Mouse (Mus musculus): ENCODE data around the gene Abcc1. TPM values are rescaled to one million over a fixed set of nuclear protein-coding genes. Genes with fewer than 3 reads are reported as not detected.

The Abcc1 gene
- polyA plus RNA-seq, 3 experiments from 2014 or later: 18.5 to 34.1 (median 25.9) TPM

DNA sequence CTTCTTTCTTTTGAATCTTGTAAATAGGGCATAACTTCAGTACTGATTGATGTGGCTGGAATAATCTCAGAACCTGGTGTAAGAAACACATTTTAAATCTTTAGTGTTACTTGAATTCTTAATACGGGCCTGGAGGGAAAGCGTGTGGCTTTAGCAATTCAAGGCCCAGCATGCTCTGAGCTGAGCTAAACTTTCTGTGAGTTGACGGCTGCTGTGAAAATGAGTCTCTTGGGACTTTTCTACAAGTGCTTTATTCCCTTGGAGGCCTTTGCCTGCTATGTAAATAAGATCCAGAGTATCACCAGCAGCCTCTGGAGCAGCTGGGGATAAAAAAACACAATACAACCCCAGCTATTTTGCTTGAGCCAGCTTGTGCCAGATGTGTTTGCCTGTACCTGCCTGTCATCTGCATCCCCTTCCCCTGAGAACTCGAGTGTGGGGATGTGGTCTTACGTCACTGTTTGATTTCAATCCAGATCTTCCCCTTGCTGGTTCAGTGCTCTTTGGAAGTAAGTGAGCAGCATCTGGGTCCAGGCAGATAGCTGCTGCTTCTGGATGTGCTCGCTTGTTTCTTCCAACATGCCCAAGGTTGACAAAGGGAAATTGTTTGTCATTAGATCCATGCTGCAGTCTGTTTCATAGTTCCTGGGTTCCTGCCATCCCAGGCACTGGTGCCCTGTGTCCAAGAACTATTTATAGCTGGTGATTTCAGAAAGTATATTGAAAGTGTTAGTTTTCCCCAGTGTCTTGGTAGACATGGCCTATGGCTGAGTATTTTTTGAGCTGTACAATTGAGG, 82.9 kb downstream of the Abcc1 start:
- ATAC-seq: no peak

DNA sequence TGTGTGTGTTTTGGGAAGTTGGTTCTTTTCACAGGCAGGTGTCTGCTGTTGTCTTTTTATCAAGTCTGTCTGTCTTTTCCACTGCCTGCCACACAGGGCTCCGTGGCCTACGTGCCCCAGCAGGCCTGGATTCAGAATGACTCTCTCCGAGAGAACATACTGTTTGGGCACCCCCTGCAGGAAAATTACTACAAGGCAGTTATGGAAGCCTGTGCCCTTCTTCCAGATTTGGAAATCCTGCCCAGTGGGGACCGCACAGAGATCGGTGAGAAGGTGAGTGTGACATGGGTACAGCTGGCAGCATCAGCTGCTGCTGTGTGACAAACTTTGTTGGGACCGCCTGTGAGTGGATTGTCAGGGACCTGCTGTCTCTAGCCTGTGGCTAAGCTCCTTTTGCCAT, 83.8 kb downstream of the Abcc1 start:
- ATAC-seq: no peak

DNA sequence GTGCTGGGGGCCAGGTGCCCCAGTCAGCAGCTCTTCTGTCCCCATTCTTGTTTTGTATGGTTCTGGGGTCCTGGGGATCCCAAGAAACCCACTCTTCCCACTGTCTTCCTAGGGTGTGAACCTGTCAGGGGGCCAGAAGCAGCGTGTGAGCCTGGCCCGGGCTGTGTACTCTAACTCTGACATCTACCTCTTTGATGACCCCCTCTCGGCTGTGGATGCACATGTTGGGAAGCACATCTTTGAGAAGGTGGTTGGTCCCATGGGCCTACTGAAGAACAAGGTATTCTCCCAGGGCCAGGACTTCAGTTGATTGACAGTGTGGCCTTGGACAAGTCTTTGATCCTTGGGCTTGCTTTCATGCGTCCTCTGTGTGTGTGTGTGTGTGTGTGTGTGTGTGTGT, 86.0 kb downstream of the Abcc1 start:
- no peak for ATAC-seq

DNA sequence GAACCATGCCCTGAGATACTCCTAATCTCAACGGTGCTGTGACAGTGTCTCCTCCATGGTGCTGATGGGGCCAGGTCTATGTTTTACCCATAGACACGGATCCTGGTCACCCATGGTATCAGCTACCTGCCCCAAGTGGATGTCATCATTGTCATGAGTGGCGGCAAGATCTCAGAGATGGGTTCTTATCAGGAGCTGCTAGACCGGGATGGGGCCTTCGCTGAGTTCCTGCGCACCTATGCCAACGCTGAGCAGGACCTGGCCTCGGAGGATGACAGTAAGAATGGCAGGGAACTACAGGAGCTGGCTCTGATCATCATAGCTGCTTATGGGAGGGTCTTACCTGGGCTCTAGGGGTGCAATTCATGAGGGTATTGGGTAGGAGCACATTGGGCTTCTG, 86.9 kb downstream of the Abcc1 start:
- ATAC-seq: no peak

DNA sequence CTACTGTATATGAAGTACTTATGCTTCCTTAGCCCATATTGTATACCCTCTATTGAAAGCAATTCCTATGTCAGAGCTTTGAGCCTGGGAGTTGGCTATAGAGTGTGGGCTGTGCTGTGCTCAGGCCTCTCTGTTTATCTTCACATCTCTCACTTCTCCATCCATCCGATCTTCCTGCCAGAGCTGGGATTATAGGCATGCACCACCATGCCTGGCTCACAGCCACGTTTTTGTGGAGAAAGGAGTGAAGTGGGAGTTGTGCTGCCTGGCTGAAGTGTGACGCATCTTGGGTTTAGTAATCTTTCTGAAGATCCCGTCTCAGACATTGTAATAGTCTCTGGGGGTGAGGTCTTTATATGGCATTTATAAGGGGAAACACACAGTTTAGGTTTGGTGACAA, 88.5 kb downstream of the Abcc1 start:
- no peak for ATAC-seq

DNA sequence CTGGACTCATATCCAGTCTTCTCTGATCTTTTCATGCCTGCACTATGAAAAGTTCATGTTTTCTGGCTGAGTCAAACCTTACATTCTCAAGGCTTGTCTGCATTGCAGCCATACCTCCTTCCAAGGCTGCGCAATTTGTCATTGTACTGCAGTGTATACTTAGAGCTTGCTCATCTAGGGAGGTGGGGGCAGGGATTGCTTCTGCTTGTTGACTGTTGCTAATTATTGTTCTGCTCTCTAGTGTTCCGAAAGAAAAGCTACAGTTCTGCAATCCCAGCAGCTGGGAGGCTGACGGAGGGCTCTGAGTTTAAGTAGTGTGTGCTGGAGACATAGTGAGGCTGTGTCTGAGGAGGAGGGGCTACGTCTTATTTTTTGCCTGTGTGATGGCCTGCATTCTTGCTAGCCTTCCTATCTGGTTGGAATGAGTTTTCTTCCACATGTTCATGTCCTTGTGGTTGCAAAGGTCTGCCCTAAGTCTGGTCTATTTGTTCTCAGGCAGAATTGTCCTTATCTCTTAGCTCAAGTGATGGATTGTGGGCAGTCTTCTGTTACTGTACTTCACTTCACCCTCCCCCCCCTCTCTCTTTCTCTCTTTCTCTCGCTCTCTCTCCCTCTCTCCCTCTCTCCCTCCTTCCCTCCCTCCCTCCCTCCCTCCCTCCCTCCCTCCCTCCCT, 90.2 kb downstream of the Abcc1 start:
- ATAC-seq: no peak

DNA sequence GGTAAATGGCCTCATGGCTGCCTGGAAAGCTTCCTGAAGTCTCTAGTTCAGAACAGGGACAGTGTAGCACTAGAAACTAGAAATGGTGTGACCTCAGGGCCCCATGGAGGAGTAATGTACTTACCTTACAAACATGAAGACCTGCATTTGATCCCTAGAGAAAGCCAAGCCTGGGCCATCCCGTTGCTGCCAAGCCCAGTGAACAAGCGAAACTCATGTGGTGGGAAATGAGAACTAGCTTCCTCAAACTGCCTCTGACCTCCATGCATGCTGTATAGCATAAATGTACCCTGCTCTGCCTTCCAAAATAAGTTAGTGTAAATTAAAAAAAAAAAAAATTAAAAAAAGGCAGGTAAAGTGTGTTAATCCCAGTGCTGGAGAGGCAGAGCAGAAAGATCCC, 101.2 kb downstream of the Abcc1 start:
- no peak for ATAC-seq

DNA sequence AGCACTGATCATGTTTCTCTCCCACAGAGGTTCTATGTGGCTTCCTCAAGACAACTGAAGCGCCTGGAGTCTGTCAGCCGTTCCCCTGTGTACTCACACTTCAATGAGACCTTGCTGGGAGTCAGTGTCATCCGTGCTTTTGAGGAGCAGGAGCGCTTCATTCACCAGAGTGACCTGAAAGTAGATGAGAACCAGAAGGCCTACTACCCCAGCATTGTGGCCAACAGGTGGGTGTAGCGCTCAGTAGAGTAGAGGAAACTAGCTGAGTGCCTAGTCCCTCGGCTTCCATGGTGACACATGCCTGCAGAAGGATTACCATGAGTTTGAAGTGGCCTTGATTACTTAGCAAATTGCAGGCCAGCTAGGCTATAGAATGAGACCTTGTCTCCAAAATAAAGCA, 103.7 kb downstream of the Abcc1 start:
- ATAC-seq: no peak

DNA sequence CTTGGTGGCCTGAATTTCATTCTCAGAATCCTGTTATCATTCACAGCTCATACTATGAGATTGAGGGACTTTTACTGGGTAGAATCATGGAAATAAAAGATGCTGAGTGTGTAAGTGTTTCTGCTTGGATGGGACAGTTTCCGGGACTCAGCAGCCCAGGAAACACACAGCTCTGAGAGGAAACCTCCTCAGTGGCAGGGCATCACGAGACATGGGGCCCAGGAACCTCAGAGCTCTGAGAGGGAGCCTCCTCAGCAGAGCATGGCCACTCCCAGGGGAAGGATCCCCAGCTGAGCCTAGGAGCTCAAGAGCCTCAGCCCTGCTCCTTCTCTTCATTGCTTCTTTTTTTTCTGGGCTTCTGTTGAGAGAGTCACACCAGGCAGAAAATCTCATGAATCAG, 107.0 kb downstream of the Abcc1 start:
- no peak for ATAC-seq

DNA sequence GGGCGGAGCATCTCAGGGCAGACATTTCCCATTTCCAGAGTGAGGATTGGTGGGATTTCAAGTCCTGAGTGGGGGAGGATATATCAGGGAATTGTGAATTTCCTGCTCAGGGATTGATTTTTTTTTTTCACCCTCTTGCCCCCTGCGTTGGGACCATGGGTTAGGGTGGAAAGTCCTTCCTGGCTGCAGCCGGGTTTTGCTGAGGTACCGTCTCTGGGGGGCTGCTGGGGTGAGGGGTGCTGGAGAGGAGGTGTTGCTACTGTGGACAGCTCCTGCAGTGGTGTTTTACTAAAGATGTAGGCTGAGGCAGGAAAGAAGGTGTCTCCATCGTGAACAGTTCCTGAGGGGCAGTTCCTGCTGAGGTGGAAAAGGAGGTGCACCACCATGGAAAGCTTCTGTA, 107.5 kb downstream of the Abcc1 start:
- no peak for ATAC-seq

DNA sequence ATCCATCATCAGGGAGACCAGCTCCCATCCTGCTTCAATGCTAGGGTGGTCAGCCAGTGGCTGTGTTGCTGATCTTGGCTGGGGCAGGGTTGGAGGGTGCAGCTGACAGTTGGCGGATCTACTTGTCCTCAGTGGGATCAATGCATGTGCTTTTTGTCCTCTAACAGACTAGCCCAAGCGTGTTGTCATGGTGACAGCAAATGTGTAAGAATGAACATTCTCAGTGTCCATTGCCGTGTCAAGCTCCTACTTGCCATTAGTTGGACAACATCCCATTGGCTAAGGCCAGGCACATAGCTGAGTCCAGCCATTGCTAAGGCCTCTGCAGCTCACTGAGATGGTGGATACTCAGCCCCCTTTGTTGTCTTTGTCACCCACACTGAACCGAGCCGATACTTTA, 110.8 kb downstream of the Abcc1 start:
- ATAC-seq: no peak

DNA sequence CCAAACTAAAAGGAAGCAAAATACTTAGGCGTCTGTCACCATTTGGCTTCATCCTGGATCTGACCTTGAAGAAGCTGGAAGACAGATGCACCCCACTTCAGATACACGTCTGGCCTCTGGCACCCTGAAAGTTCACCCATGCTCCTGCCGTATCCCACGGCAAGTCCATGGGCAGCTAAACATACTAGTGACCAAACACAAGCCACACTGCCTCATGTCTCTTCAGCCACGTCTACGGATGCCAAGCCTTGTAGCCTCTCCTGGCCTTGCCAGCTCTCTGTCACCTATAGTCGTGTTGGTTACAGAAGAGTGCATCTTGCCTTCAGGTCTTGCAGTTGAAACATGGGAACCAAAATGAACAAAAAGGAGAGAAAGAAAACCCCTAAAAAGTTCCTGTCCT, 112.3 kb downstream of the Abcc1 start:
- no peak for ATAC-seq

DNA sequence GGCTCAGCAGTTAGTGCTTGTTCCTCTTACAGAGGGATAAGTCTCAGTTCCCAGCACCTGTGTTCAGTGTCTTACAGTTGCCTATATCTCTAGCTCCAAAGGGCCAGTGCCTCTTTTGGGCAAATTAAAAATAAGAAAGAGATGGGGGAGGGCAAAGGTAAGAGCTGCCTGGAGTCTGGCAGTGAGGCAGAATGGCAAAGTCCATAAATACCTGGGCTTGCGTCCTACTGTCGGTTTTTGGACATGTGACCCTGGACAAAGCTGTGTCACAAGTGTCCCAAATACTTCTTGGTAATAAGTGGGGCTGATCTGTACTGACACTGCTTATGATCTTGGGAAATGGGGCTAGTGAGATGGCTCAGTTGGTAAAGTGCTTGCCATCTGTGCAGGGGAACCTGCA, 113.6 kb downstream of the Abcc1 start:
- no peak for ATAC-seq

DNA sequence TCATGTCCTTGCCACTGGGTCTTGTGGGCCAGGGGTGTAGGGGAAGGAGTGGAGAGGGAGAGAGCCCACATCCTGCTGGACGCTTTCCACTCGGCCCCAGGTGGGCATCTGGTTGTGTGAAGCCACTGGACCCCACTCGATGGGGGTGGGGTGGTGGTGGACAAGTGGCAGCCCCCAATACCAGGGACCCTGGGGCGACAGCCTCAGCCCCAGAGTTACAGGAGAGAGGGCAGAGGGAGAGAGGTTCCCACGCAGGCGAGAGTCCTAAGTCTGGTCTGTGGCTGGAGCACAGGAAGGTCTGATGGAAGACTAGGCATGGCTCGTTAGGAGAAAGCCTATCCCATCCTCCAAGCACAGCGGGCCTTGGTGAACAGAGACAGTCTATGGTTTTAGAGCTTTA, 114.7 kb downstream of the Abcc1 start:
- ATAC-seq: no peak

DNA sequence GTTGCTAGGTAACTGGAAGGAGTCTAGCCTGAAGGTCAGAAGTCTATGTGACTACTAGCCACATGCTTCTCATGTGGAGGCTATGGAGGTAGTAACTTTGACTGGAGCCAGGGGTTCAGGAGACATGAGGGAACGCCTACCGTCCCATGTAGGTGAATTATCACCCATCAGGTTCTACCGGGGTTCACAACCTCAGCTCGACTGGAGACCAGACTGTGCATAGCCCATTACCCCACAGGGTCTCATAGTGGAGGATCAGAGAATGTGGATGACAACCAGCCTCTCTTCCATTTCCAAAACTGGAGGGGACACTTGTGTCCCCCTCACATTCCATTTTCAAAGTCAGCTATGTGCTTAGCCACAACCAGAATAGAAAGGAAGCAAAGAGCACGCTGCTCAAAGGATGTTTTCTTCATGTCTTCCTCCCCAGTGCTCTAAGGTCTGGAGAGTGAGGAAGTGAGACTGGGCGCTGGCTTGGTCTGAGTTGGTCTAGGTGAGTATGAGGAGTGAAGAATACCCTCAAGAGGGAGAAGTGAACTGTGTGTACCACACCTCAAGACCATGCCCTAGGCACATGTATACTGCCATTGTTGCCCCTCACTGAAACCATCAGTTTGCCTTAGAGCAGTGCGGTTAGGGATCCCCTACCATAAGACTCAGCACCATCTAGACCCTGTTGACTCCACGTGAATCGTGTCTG, 115.5 kb downstream of the Abcc1 start:
- no peak for ATAC-seq

DNA sequence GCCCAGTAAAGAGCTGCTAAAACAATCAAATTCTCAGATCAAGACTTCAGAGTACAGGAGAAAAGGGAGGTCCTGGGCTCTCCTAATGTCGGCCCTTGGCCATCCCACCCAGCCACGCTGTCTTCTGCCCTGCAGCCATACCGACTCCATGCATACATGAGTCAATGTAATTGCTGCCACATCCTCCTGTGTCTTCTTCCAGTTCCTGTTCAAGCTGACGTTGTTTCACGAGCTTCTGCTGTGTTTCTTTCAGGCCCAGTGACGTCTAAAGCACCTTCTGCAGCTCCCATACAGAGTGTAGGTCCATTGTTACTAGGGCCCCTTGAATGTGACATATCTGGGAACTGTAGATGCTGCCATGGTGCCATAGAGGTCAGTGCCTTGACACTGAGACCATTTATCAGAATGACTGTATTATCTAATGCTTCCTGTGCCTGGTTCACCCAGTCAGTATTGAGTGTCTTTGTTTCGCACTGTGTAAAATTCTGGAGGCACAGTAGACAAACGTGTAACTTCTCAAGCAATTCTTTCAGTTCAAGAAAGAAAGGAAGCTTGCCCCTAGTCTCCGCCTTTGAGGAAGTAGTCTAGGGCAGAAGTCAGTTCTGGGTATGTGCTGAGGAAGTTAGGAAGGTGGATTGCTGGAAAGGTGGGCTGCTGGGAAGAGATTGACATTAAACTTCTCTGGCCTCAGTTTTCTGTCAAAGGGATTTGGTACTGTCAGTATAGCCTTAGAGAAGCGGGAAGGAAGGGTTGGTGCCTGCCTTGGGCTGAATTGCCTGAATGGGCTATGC, 116.3 kb downstream of the Abcc1 start:
- no peak for ATAC-seq

DNA sequence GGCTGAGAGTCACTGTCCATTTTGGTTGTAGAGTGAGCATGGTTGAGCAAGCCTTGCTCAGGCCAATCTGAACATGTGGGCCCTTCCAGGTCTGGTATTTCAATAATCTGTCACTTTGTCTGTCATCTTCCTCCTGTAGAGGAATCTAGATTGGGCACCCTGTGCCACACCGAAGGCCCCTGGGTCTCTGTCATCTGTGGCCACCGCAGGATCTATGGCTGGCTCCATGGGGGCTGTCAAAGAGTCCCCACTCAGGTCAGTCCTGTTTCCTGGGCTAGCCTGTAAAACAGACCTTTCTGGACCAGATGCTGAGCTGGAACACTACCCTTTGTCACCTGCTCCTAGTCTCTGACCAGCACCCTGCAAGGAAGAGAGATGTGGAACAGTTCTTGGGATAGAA, 118.3 kb downstream of the Abcc1 start:
- no peak for ATAC-seq

DNA sequence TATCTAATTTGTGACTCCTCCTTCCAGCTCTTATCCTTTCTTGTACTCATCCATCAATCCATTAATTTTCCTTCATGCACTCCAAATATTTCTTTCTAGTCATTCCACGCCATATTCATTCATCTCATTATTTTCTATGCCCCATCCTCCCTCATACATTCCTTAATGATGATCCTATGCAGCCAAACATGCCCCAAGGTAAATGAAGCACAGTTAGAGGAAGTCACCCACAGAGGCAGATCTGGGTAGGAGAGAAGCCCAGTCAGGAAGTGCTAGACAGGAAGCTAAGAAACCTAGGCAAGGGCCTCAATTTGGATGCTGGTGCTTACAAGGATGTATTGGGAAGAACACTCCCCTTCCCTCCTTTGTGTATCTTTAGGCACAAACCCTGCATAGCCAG, 121.9 kb downstream of the Abcc1 start:
- no peak for ATAC-seq

DNA sequence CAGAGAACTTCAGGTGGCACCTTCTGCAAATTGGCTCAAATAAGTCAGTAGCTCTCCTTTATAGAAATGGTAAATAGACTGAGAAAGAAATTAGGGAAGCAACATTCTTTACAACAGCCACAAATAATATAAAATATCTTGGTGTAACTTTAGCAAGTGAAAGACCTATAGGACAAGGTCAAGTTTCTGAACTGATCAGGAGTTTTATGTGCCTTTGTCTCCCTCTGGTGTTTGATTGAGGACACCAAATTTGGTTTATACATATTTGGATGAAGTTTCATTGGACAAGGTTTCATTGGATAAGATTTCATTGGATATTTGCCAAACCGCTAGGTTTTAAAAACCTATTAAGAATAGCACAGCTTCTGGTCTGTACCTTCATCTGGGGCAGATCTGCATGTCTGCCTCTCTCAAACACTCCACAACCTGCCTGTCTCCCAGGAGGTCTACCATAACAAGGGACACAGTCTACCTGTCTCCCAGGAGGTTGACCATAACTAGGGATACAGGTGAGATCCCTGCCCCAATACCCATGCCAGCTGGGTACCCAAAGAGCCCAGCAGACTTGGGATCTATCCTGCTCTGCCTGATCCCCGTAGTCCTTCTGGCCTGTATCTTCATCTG, 132.2 kb downstream of the Abcc1 start:
- no peak for ATAC-seq

DNA sequence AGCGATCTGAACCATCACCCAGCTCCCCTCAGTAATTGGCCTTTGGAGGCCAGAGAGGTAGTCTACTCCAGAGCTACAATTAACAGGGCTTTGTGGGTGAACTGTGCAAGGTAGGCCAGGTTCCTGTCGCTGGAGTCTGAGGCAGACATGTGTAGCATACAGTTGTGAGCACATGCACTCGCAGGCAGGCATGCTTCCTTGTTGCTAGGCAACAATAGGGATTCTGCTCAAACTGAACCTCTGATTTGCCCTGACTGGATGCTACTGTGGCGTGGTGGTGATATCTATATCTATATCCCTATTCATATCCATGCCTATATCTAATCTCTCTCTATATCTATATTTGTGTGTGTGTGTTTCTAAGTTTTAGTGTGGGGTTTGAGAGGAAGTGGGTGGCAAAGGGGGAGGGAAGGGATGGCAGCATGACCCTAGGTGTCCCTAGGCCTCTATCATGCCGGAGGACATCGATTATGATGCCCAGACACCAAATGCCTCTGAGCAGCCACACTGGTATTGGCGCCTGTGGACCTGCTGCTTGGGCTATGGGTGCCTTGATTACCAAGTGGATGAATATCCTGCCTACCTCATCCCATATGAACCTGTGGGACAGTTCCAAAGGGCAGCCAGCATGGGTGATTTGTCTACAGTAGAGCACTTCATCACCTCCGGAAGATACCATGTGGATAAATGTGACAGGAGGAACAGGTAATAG, 140.4 kb downstream of the Abcc1 start:
- ATAC-seq: no peak

DNA sequence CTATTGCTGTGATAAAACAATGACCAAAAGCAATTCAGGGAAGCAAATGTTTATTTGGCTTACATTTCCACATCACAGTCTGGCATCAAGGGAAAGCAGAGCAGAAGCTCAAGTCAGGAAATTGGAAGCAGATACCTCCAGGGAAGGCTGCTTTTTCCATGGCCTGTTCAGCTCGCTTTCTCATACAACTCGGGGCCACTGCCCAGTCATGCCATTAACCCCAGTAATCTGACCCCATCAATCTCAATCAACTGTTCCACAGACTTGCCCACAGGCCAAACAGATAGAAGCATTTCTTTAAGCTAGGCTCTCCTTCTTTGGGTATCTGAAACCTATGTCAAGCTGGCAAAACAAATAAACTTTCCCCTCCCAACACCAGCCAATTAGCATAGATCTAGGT, 145.1 kb downstream of the Abcc1 start:
- ATAC-seq: no peak
